In the genomic region with DNA sequence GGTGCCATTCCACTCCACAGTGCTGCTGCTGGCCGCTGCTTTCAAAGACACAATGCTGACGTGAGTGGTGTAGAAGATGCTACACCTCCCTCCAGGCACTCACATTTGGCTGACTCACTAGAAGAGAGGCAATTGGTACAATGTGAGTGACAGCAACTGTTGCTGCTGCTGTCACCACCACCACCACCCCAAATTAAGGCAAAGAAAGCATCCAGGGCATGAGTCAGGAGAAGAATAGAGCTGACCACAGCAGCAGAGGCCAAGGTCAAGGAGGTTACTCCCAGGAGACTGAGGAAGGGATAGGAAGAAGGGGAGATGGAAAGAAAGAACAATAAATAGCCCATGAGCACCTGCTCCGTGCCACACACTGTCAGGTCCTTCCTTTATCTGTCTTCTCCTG, we compare ENCODE assay signal across 24 mouse cellular contexts.
DNase-seq lines count a peak whose midpoint lies in the region; ATAC-seq and TF ChIP-seq lines count a peak whose summit lies in the region.
"Had no signal": no experiment of that assay in that cellular context is flagged by ENCODE, and none has a peak within 500 bp of the region (broad histone marks: within the 10 kb centered on the region; RNA-seq: fewer than 3 reads in every experiment).

No protein-coding gene starts in this region.

- H3K36me3 ChIP-seq in heart, embryonic 15.5 days, result no peaks in the 10 kb centered on the region
- 0 out of 2 replicates have a peak, but pooled peaks cover 4% of the 10 kb centered on the region for H3K36me3 ChIP-seq in limb, embryonic 13.5 days
- H3K36me3 ChIP-seq in limb, embryonic 10.5 days, result no peaks in the 10 kb centered on the region
- H3K36me3 ChIP-seq: liver, embryonic 15.5 days; midbrain, embryonic 10.5 days had no signal

- WGBS in heart, embryonic 15.5 days, result 61% methylated on average over 3 of the region's 3 CpGs
- WGBS in limb, embryonic 13.5 days, result 88% methylated on average over 3 of the region's 3 CpGs
- WGBS in limb, embryonic 10.5 days, result 82% methylated on average over 3 of the region's 3 CpGs

- no peak for DNase-seq in gastrocnemius, adult 2 months
- DNase-seq in gastrocnemius, postnatal 36 days, result no peak
- no peak for DNase-seq in heart, postnatal 4 days
- no peak for DNase-seq in limb, embryonic 10.5 days (ENCODE audit: low spot score)
- DNase-seq in lung, adult 18-20 months, result no peak
- no peak for DNase-seq in lung, postnatal 4 days
- DNase-seq: adrenal gland, postnatal 10 days; B cell, adult 2 months; cerebellum, adult 8-10 months; cerebellum, postnatal 36 days; embryo, embryonic 11 days; forebrain, postnatal 0 days; gastrocnemius, postnatal 25 days; kidney, adult 18-20 months; kidney, postnatal 4 days; liver; thymus, postnatal 25 days had no signal

- peaks cover 68% of the 10 kb centered on the region for H3K4me1 ChIP-seq in heart, embryonic 15.5 days (replicated peaks)
- peaks cover 40% of the 10 kb centered on the region for H3K4me1 ChIP-seq in limb, embryonic 13.5 days
- peaks cover 16% of the 10 kb centered on the region for H3K4me1 ChIP-seq in limb, embryonic 10.5 days

- ATAC-seq in heart, embryonic 15.5 days (replicated peaks; ENCODE audit: insufficient number of reproducible peaks, insufficient read depth, low FRiP score, low read depth), result no peak
- no peak for ATAC-seq in limb, embryonic 13.5 days (ENCODE audit: low FRiP score, low read depth)
- ATAC-seq: forebrain, postnatal 0 days; hindbrain, postnatal 0 days; midbrain, embryonic 16.5 days had no signal

- no peak overlapping the region for H3K9ac ChIP-seq in heart, embryonic 15.5 days
- no peak overlapping the region for H3K9ac ChIP-seq in limb, embryonic 13.5 days
- H3K9ac ChIP-seq: forebrain, postnatal 0 days; liver, embryonic 15.5 days had no signal

- intact Hi-C loops in gastrocnemius, adult 2 months (cut with DNase I), result no loop called here
- intact Hi-C loops in gastrocnemius, postnatal 36 days (cut with DNase I), result no loop called here

- TF ChIP-seq CTCF in gastrocnemius, adult 2 months (IDR thresholded peaks at IDR 0.05), result no peak

- H3K4me3 ChIP-seq in gastrocnemius, adult 2 months, result no peak overlapping the region
- no peak overlapping the region for H3K4me3 ChIP-seq in heart, embryonic 15.5 days
- no peak overlapping the region for H3K4me3 ChIP-seq in limb, embryonic 13.5 days
- H3K4me3 ChIP-seq in limb, embryonic 10.5 days, result no peak overlapping the region
- H3K4me3 ChIP-seq: left cerebral cortex, adult 2 months; liver, embryonic 15.5 days; midbrain, embryonic 10.5 days had no signal

- peak overlapping the region; percentile 88 for H3K27ac ChIP-seq in gastrocnemius, adult 2 months
- peak overlapping the region; percentile 31; the same call in 1 of the 2 replicates for H3K27ac ChIP-seq in heart, embryonic 15.5 days
- peak overlapping the region; percentile 22; the same call in 1 of the 2 replicates for H3K27ac ChIP-seq in limb, embryonic 13.5 days
- H3K27ac ChIP-seq in limb, embryonic 10.5 days, result no peak overlapping the region
- H3K27ac ChIP-seq: hindbrain, postnatal 0 days; left cerebral cortex, adult 2 months; liver, embryonic 15.5 days; midbrain, embryonic 10.5 days had no signal

- H3K27me3 ChIP-seq in heart, embryonic 15.5 days, result no peaks in the 10 kb centered on the region
- no peaks in the 10 kb centered on the region for H3K27me3 ChIP-seq in limb, embryonic 13.5 days
- H3K27me3 ChIP-seq in limb, embryonic 10.5 days (ENCODE audit: low read depth, poor library complexity, severe bottlenecking), result no peaks in the 10 kb centered on the region
- H3K27me3 ChIP-seq: liver, embryonic 15.5 days had no signal

- no peak overlapping the region for H3K4me2 ChIP-seq in heart, embryonic 15.5 days
- H3K4me2 ChIP-seq in limb, embryonic 13.5 days (replicated peaks), result no peak overlapping the region
- H3K4me2 ChIP-seq: liver, embryonic 15.5 days had no signal

- no peaks in the 10 kb centered on the region for H3K9me3 ChIP-seq in heart, embryonic 15.5 days (replicated peaks)
- H3K9me3 ChIP-seq in limb, embryonic 13.5 days, result no peaks in the 10 kb centered on the region
- no peaks in the 10 kb centered on the region for H3K9me3 ChIP-seq in limb, embryonic 10.5 days (replicated peaks)
- H3K9me3 ChIP-seq: liver, embryonic 15.5 days; midbrain, embryonic 10.5 days had no signal
